Mouse (Mus musculus): ENCODE data around the gene Parp11. TPM values are rescaled to one million over a fixed set of nuclear protein-coding genes. Genes with fewer than 3 reads are reported as not detected.
A peak's percentile ranks its signal among the peaks of the same experiment; 100 is the strongest.

The Parp11 gene
- polyA plus RNA-seq, 1 experiment from 2014 or later = 89.7 TPM

- Histone ChIP-seq H3K4me1 (replicated peaks; ENCODE audit: control insufficient read depth, insufficient read depth, low read length) (no peaks in the 10 kb centered on the region), H3K9ac (replicated peaks; ENCODE audit: low read depth, low read length) (no peak overlapping the region), H3K9me3 (ENCODE audit: control insufficient read depth, low read length) (no peaks in the 10 kb centered on the region), H3K4me3 (replicated peaks; ENCODE audit: low read length) (no peak overlapping the region), H3K4me2 (ENCODE audit: low read length) (no peak overlapping the region), H3K27me3 (replicated peaks; ENCODE audit: control insufficient read depth, insufficient read depth, low read length) (no peaks in the 10 kb centered on the region), H3K27ac (ENCODE audit: low read length) (no peak overlapping the region), H3K36me3 (ENCODE audit: control insufficient read depth, insufficient read depth) (no peaks in the 10 kb centered on the region)
- ATAC-seq = no peak
- WGBS = 69% methylated on average over 5 of the region's 5 CpGs
These were observed 21.5 kb upstream of the Parp11 start for GRCm38 (mm10) chr6:127425095-127425494.

GRCm38 (mm10) chr6:127430716-127431115 lies 15.9 kb upstream of the Parp11 start:
- 81% methylated on average over 7 of the region's 7 CpGs for WGBS
- H3K4me2 ChIP-seq (ENCODE audit: low read length) = no peak overlapping the region
- ATAC-seq = no peak
- no peaks in the 10 kb centered on the region for H3K4me1 ChIP-seq (replicated peaks; ENCODE audit: control insufficient read depth, insufficient read depth, low read length)
- H3K9me3 ChIP-seq (ENCODE audit: control insufficient read depth, low read length) = no peaks in the 10 kb centered on the region
- no peak overlapping the region for H3K4me3 ChIP-seq (replicated peaks; ENCODE audit: low read length)
- H3K9ac ChIP-seq (replicated peaks; ENCODE audit: low read depth, low read length) = no peak overlapping the region
- no peak overlapping the region for H3K27ac ChIP-seq (ENCODE audit: low read length)
- H3K27me3 ChIP-seq (replicated peaks; ENCODE audit: control insufficient read depth, insufficient read depth, low read length) = no peaks in the 10 kb centered on the region
- H3K36me3 ChIP-seq (ENCODE audit: control insufficient read depth, insufficient read depth) = no peaks in the 10 kb centered on the region

GRCm38 (mm10) chr6:127431196-127431766 lies 15.4 kb upstream of the Parp11 start:
- Histone ChIP-seq H3K27ac (ENCODE audit: low read length) (no peak overlapping the region), H3K9me3 (ENCODE audit: control insufficient read depth, low read length) (no peaks in the 10 kb centered on the region), H3K9ac (replicated peaks; ENCODE audit: low read depth, low read length) (no peak overlapping the region), H3K4me1 (replicated peaks; ENCODE audit: control insufficient read depth, insufficient read depth, low read length) (no peaks in the 10 kb centered on the region), H3K4me3 (replicated peaks; ENCODE audit: low read length) (no peak overlapping the region), H3K4me2 (ENCODE audit: low read length) (no peak overlapping the region), H3K27me3 (replicated peaks; ENCODE audit: control insufficient read depth, insufficient read depth, low read length) (no peaks in the 10 kb centered on the region), H3K36me3 (ENCODE audit: control insufficient read depth, insufficient read depth) (no peaks in the 10 kb centered on the region)
- ATAC-seq = no peak
- WGBS = 38% methylated on average over 6 of the region's 6 CpGs

GRCm38 (mm10) chr6:127433886-127434647 lies 12.6 kb upstream of the Parp11 start:
- H3K4me3 ChIP-seq (replicated peaks; ENCODE audit: low read length) = no peak overlapping the region
- no peaks in the 10 kb centered on the region; the same call in 1 of the 2 replicates for H3K4me1 ChIP-seq (replicated peaks; ENCODE audit: control insufficient read depth, insufficient read depth, low read length)
- 60% methylated on average over 9 of the region's 9 CpGs for WGBS
- H3K4me2 ChIP-seq (ENCODE audit: low read length) = no peak overlapping the region
- no peaks in the 10 kb centered on the region for H3K27me3 ChIP-seq (replicated peaks; ENCODE audit: control insufficient read depth, insufficient read depth, low read length)
- H3K9me3 ChIP-seq (ENCODE audit: control insufficient read depth, low read length) = no peaks in the 10 kb centered on the region
- no peak overlapping the region for H3K27ac ChIP-seq (ENCODE audit: low read length)
- H3K36me3 ChIP-seq (ENCODE audit: control insufficient read depth, insufficient read depth) = no peaks in the 10 kb centered on the region
- ATAC-seq = no peak
- H3K9ac ChIP-seq (replicated peaks; ENCODE audit: low read depth, low read length) = no peak overlapping the region

GRCm38 (mm10) chr6:127434648-127434984 lies 12.0 kb upstream of the Parp11 start:
- H3K36me3 ChIP-seq (ENCODE audit: control insufficient read depth, insufficient read depth) = no peaks in the 10 kb centered on the region
- no peaks in the 10 kb centered on the region for H3K27me3 ChIP-seq (replicated peaks; ENCODE audit: control insufficient read depth, insufficient read depth, low read length)
- H3K4me1 ChIP-seq (replicated peaks; ENCODE audit: control insufficient read depth, insufficient read depth, low read length) = peaks cover 3% of the 10 kb centered on the region
- no peaks in the 10 kb centered on the region for H3K9me3 ChIP-seq (ENCODE audit: control insufficient read depth, low read length)
- H3K9ac ChIP-seq (replicated peaks; ENCODE audit: low read depth, low read length) = no peak overlapping the region
- no peak overlapping the region for H3K27ac ChIP-seq (ENCODE audit: low read length)
- no peak overlapping the region for H3K4me2 ChIP-seq (ENCODE audit: low read length)
- no peak for ATAC-seq
- H3K4me3 ChIP-seq (replicated peaks; ENCODE audit: low read length) = no peak overlapping the region
- WGBS = 82% methylated on average over 4 of the region's 4 CpGs

- 92% methylated on average over 3 of the region's 3 CpGs for WGBS
- H3K36me3 ChIP-seq (ENCODE audit: control insufficient read depth, insufficient read depth) = no peaks in the 10 kb centered on the region
- H3K4me2 ChIP-seq (ENCODE audit: low read length) = no peak overlapping the region
- no peak overlapping the region for H3K27ac ChIP-seq (ENCODE audit: low read length)
- no peaks in the 10 kb centered on the region for H3K9me3 ChIP-seq (ENCODE audit: control insufficient read depth, low read length)
- no peak for ATAC-seq
- peaks cover 32% of the 10 kb centered on the region for H3K4me1 ChIP-seq (replicated peaks; ENCODE audit: control insufficient read depth, insufficient read depth, low read length)
- no peak overlapping the region for H3K9ac ChIP-seq (replicated peaks; ENCODE audit: low read depth, low read length)
- H3K27me3 ChIP-seq (replicated peaks; ENCODE audit: control insufficient read depth, insufficient read depth, low read length) = no peaks in the 10 kb centered on the region
- H3K4me3 ChIP-seq (replicated peaks; ENCODE audit: low read length) = no peak overlapping the region
These were observed 7.6 kb upstream of the Parp11 start for GRCm38 (mm10) chr6:127439063-127439462.

- no peak overlapping the region for H3K9ac ChIP-seq (replicated peaks; ENCODE audit: low read depth, low read length)
- no peak overlapping the region for H3K4me3 ChIP-seq (replicated peaks; ENCODE audit: low read length)
- peaks cover 35% of the 10 kb centered on the region for H3K4me1 ChIP-seq (replicated peaks; ENCODE audit: control insufficient read depth, insufficient read depth, low read length)
- H3K9me3 ChIP-seq (ENCODE audit: control insufficient read depth, low read length) = no peaks in the 10 kb centered on the region
- WGBS = 56% methylated on average over 5 of the region's 5 CpGs
- H3K36me3 ChIP-seq (ENCODE audit: control insufficient read depth, insufficient read depth) = no peaks in the 10 kb centered on the region
- peak; percentile 21; the same call in 1 of the 2 replicates for ATAC-seq
- H3K4me2 ChIP-seq (ENCODE audit: low read length) = no peak overlapping the region
- peak overlapping the region; percentile 29; the same call in 1 of the 2 replicates for H3K27ac ChIP-seq (ENCODE audit: low read length)
- H3K27me3 ChIP-seq (replicated peaks; ENCODE audit: control insufficient read depth, insufficient read depth, low read length) = no peaks in the 10 kb centered on the region
These were observed 7.0 kb upstream of the Parp11 start for GRCm38 (mm10) chr6:127439540-127440195.

- H3K27ac ChIP-seq (ENCODE audit: low read length) = peak overlapping the region; percentile 20
- no peaks in the 10 kb centered on the region for H3K36me3 ChIP-seq (ENCODE audit: control insufficient read depth, insufficient read depth)
- peak overlapping the region; percentile 22 for H3K4me3 ChIP-seq (replicated peaks; ENCODE audit: low read length)
- peaks cover 35% of the 10 kb centered on the region for H3K4me1 ChIP-seq (replicated peaks; ENCODE audit: control insufficient read depth, insufficient read depth, low read length)
- peak; percentile 89 for ATAC-seq
- H3K27me3 ChIP-seq (replicated peaks; ENCODE audit: control insufficient read depth, insufficient read depth, low read length) = no peaks in the 10 kb centered on the region
- peak overlapping the region; percentile 45 for H3K4me2 ChIP-seq (ENCODE audit: low read length)
- H3K9me3 ChIP-seq (ENCODE audit: control insufficient read depth, low read length) = no peaks in the 10 kb centered on the region
- H3K9ac ChIP-seq (replicated peaks; ENCODE audit: low read depth, low read length) = peak overlapping the region; percentile 44
- WGBS = 22% methylated on average over 14 of the region's 14 CpGs
These were observed 6.1 kb upstream of the Parp11 start for GRCm38 (mm10) chr6:127440416-127441104.

- no peak overlapping the region for H3K9ac ChIP-seq (replicated peaks; ENCODE audit: low read depth, low read length)
- H3K27ac ChIP-seq (ENCODE audit: low read length) = no peak overlapping the region
- H3K36me3 ChIP-seq (ENCODE audit: control insufficient read depth, insufficient read depth) = no peaks in the 10 kb centered on the region
- H3K4me3 ChIP-seq (replicated peaks; ENCODE audit: low read length) = no peak overlapping the region
- ATAC-seq = no peak
- H3K27me3 ChIP-seq (replicated peaks; ENCODE audit: control insufficient read depth, insufficient read depth, low read length) = no peaks in the 10 kb centered on the region
- WGBS = 40% methylated on average over 4 of the region's 4 CpGs
- no peak overlapping the region for H3K4me2 ChIP-seq (ENCODE audit: low read length)
- no peaks in the 10 kb centered on the region for H3K9me3 ChIP-seq (ENCODE audit: control insufficient read depth, low read length)
- H3K4me1 ChIP-seq (replicated peaks; ENCODE audit: control insufficient read depth, insufficient read depth, low read length) = peaks cover 37% of the 10 kb centered on the region
These were observed 4.1 kb upstream of the Parp11 start for GRCm38 (mm10) chr6:127442584-127442983.
